Comparison of ENCODE assay signal across 18 mouse cellular contexts in the genomic region with DNA sequence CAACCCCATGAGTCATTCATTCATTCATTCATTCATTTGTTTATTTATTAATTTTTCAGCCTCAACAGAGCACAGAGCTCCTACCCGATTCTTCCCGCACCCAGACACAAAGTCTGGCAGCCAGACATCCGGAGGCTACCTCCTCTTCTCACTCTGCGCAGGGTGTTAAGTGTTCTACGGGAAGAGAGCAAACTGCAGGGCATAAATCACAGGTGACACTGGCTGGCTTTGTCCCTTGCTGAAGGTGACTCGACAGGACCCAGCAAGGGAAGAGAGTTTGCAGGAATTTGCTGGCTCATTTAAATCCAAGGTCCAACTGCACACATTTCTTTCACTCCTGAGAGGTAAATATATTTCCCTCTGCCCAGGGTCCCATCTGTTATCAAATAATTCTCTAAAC. TPM values are rescaled to one million over a fixed set of nuclear protein-coding genes. Genes with fewer than 3 reads are reported as not detected.
A peak's percentile ranks its signal among the peaks of the same experiment; 100 is the strongest.
DNase-seq lines count a peak whose midpoint lies in the region; ATAC-seq lines count a peak whose summit lies in the region.
"Had no signal": no experiment of that assay in that cellular context is flagged by ENCODE, and none has a peak within 500 bp of the region (broad histone marks: within the 10 kb centered on the region; RNA-seq: fewer than 3 reads in every experiment).

No protein-coding gene starts in this region.

- H3K4me3 ChIP-seq in hindbrain, embryonic 13.5 days = no peak overlapping the region
- H3K4me3 ChIP-seq in hindbrain, embryonic 12.5 days = no peak overlapping the region
- H3K4me3 ChIP-seq: embryonic facial prominence, embryonic 15.5 days; hindbrain, embryonic 10.5 days; layer of hippocampus, adult 2 months had no signal

- WGBS in hindbrain, embryonic 13.5 days = 51% methylated on average over 6 of the region's 6 CpGs
- WGBS in hindbrain, embryonic 12.5 days = 53% methylated on average over 6 of the region's 6 CpGs

- 0 out of 2 replicates have a peak overlapping the region, but pooled peaks have one; percentile 10 for H3K9ac ChIP-seq in hindbrain, embryonic 13.5 days
- no peak overlapping the region for H3K9ac ChIP-seq in hindbrain, embryonic 12.5 days
- H3K9ac ChIP-seq: embryonic facial prominence, embryonic 15.5 days had no signal

- H3K36me3 ChIP-seq in hindbrain, embryonic 13.5 days = no peaks in the 10 kb centered on the region
- no peaks in the 10 kb centered on the region for H3K36me3 ChIP-seq in hindbrain, embryonic 12.5 days
- H3K36me3 ChIP-seq: embryonic facial prominence, embryonic 15.5 days; hindbrain, embryonic 10.5 days had no signal

- H3K27me3 ChIP-seq in hindbrain, embryonic 13.5 days = no peaks in the 10 kb centered on the region
- no peaks in the 10 kb centered on the region for H3K27me3 ChIP-seq in hindbrain, embryonic 12.5 days
- H3K27me3 ChIP-seq: embryonic facial prominence, embryonic 15.5 days had no signal

- H3K9me3 ChIP-seq in hindbrain, embryonic 13.5 days = no peaks in the 10 kb centered on the region
- no peaks in the 10 kb centered on the region for H3K9me3 ChIP-seq in hindbrain, embryonic 12.5 days (replicated peaks)
- H3K9me3 ChIP-seq: embryonic facial prominence, embryonic 15.5 days; hindbrain, embryonic 10.5 days had no signal

- ATAC-seq in hindbrain, embryonic 13.5 days (ENCODE audit: low FRiP score) = no peak
- ATAC-seq in hindbrain, embryonic 12.5 days (ENCODE audit: low FRiP score) = no peak
- ATAC-seq in inflammation-experienced regulatory T-cells, adult 6 months = no peak
- ATAC-seq: forebrain, embryonic 14.5 days; Patski had no signal

- DNase-seq in embryo, embryonic 11 days = peak; percentile 34
- DNase-seq in kidney, adult 9 months = peak; percentile 30
- peak; percentile 27 for DNase-seq in neural tube, embryonic 10.5 days (ENCODE audit: extremely low spot score, low spot score)
- no peak for DNase-seq in thymus, postnatal 10 days (ENCODE audit: low spot score in 2 of 2)
- DNase-seq: cerebellum, postnatal 14 days; gastrocnemius, postnatal 14 days; left cerebral cortex, postnatal 4 days; right cerebral cortex, postnatal 4 days had no signal

- peaks cover 18% of the 10 kb centered on the region for H3K4me1 ChIP-seq in hindbrain, embryonic 13.5 days (replicated peaks)
- peaks cover 12% of the 10 kb centered on the region for H3K4me1 ChIP-seq in hindbrain, embryonic 12.5 days

- H3K27ac ChIP-seq in hindbrain, embryonic 13.5 days = no peak overlapping the region
- no peak overlapping the region for H3K27ac ChIP-seq in hindbrain, embryonic 12.5 days
- H3K27ac ChIP-seq: embryonic facial prominence, embryonic 15.5 days; hindbrain, embryonic 10.5 days; layer of hippocampus, adult 2 months had no signal

- no peak overlapping the region for H3K4me2 ChIP-seq in hindbrain, embryonic 13.5 days
- H3K4me2 ChIP-seq in hindbrain, embryonic 12.5 days (replicated peaks) = no peak overlapping the region
- H3K4me2 ChIP-seq: embryonic facial prominence, embryonic 15.5 days had no signal

RNA-seq across cellular contexts. Expression of a gene that starts 9.8 kb away (rescaled TPM):
- 35.9 and 36.7 TPM in 2 replicates for polyA plus RNA-seq in hindbrain, embryonic 13.5 days (2015; fragmentation: Nextera tagmentation; extraction: Ambion mirVana)
- polyA plus RNA-seq in hindbrain, embryonic 12.5 days (2016; fragmentation: Nextera tagmentation; extraction: Ambion mirVana) = 47.8 TPM in 2 replicates
- 10 to 100 TPM; 15.1 to 34.1 (median 32.3) TPM for polyA plus RNA-seq in inflammation-experienced regulatory T-cells, adult 6 months (2017; shearing (Covaris generic))

RNA-seq across cellular contexts. Expression of a gene that starts 15.4 kb away (rescaled TPM):
- not detected in 2 replicates for polyA plus RNA-seq in hindbrain, embryonic 13.5 days (2015; fragmentation: Nextera tagmentation; extraction: Ambion mirVana)
- not detected in 2 replicates for polyA plus RNA-seq in hindbrain, embryonic 12.5 days (2016; fragmentation: Nextera tagmentation; extraction: Ambion mirVana)
- not detected for polyA plus RNA-seq in inflammation-experienced regulatory T-cells, adult 6 months (2017; shearing (Covaris generic))
- polyA plus RNA-seq: embryonic facial prominence, embryonic 15.5 days; forebrain, embryonic 14.5 days; hindbrain, embryonic 10.5 days; liver, embryonic 16.5 days; Patski; stomach, embryonic 16.5 days had no signal

RNA-seq across cellular contexts. Expression of a gene that starts 33.1 kb away (rescaled TPM):
- 20.8 and 21.5 TPM in 2 replicates for polyA plus RNA-seq in hindbrain, embryonic 13.5 days (2015; fragmentation: Nextera tagmentation; extraction: Ambion mirVana)
- 30.4 and 35.5 TPM in 2 replicates for polyA plus RNA-seq in hindbrain, embryonic 12.5 days (2016; fragmentation: Nextera tagmentation; extraction: Ambion mirVana)
- 10 to 100 TPM; 31.0 to 32.0 (median 31.7) TPM for polyA plus RNA-seq in inflammation-experienced regulatory T-cells, adult 6 months (2017; shearing (Covaris generic))

Comparison
In these comparisons a context has a peak if more than half of its experiments do, and no peak if none do; other contexts are left out.
1. DNase-seq: peak in embryo, embryonic 11 days (single experiment), kidney, adult 9 months (single experiment) and neural tube, embryonic 10.5 days (single experiment); none in thymus, postnatal 10 days (0 of 2).